Mouse (Mus musculus) forebrain, embryonic 16.5 days (tissue): ENCODE measurements around the gene Adgre1. TPM values are rescaled to one million over a fixed set of nuclear protein-coding genes. Genes with fewer than 3 reads are reported as not detected.
A peak's percentile ranks its signal among the peaks of the same experiment; 100 is the strongest.
"Not testable (repeated sequence)": the region's sequence is repeated elsewhere in the genome, so short reads cannot be mapped to it uniquely, and the experiment has no call there.

ENCODE experiments used
- ATAC-seq: fragments of 200-750 bp; cut with Nextera tagmentation; 2 replicates; pipeline ENCODE4 v1.8.0; 2017; ENCODE audit warnings: mild to moderate bottlenecking, moderate library complexity
- H3K27ac ChIP-seq: fragments of 300-500 bp; sonication (generic); 2 replicates; pipeline ENCODE4 v1.5.1; 2014; ENCODE audit warnings: low read length, control low read depth
- H3K27me3 ChIP-seq: fragments of 300-500 bp; sonication (generic); replicated peaks from 2 replicates; pipeline ENCODE4 v1.6.1; 2014; ENCODE audit warnings: low read length; ENCODE audit not compliant: control insufficient read depth, insufficient read depth
- H3K36me3 ChIP-seq: fragments of 300-500 bp; sonication (generic); 2 replicates; pipeline ENCODE4 v1.6.1; 2014; ENCODE audit not compliant: control insufficient read depth, insufficient read depth
- H3K4me1 ChIP-seq: fragments of 300-500 bp; sonication (generic); replicated peaks from 2 replicates; pipeline ENCODE4 v1.6.1; 2014; ENCODE audit warnings: low read length; ENCODE audit not compliant: control insufficient read depth, insufficient read depth
- H3K4me2 ChIP-seq: fragments of 300-500 bp; sonication (generic); 2 replicates; pipeline ENCODE4 v1.6.1; 2014; ENCODE audit warnings: mild to moderate bottlenecking, low read length, control low read depth
- H3K4me3 ChIP-seq: fragments of 300-500 bp; sonication (generic); replicated peaks from 2 replicates; pipeline ENCODE4 v1.5.1; 2014; ENCODE audit warnings: mild to moderate bottlenecking, low read length, control low read depth
- H3K9ac ChIP-seq: fragments of 300-500 bp; sonication (generic); replicated peaks from 2 replicates; pipeline ENCODE4 v1.6.1; 2014; ENCODE audit warnings: low read depth, low read length, control low read depth
- H3K9me3 ChIP-seq: fragments of 300-500 bp; sonication (generic); 2 replicates; pipeline ENCODE4 v1.6.1; 2016; ENCODE audit warnings: low read length; ENCODE audit not compliant: control insufficient read depth
- WGBS: fragments of 180-500 bp; shearing (Covaris S2); extraction: QIAGEN DNeasy Blood & Tissue Kit; methylation state at CpG from one replicate; pipeline ENCODE4 v1.1.7; 2014; 5-methylcytosine and 5-hydroxymethylcytosine counted together
- polyA plus RNA-seq: library from polyadenylated mRNA; unstranded; fragments of >200 nt; fragmentation: Nextera tagmentation; extraction: Ambion mirVana; gene quantifications from 2 replicates; pipeline ENCODE4 v1.2.1, GENCODE M21; 2015

Adgre1 gene
- 3.0 and 3.6 TPM in 2 replicates for polyA plus RNA-seq

DNA sequence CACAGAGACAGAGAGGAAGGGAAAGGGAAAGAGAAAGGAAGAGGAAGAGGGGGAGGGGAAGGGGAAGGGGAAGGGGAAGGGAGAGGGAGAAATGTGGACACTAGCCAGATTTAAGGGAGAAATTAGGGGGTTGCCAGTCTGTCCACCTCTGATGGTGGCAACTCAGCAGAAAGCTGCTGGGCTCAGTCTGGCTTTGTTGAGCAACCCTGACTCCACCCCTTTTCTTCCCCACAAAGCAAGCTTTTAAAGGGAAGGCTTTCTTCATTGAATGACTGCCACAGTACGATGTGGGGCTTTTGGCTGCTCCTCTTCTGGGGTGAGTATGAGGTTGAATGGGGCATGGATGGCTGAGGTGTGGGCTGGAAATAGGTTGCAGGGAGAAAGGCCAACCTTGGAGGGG, at the start of gene Adgre1:
TSS of gene Adgre1 (plus strand) at position 251 of the 400 bp plus-strand sequence.
- no peak within 1 kb of the TSS for H3K4me3 ChIP-seq
- no peak for ATAC-seq
- no peak within 1 kb of the TSS for H3K27ac ChIP-seq
- no peaks in the 10 kb centered on the region for H3K27me3 ChIP-seq
- no peaks in the 10 kb centered on the region for H3K4me1 ChIP-seq
- no peaks in the 10 kb centered on the region for H3K36me3 ChIP-seq
- H3K9ac ChIP-seq: no peak within 1 kb of the TSS
- 5% methylated on average over 1 of the region's 1 CpGs for WGBS
- no peak within 1 kb of the TSS for H3K4me2 ChIP-seq
- no peaks in the 10 kb centered on the region for H3K9me3 ChIP-seq

DNA sequence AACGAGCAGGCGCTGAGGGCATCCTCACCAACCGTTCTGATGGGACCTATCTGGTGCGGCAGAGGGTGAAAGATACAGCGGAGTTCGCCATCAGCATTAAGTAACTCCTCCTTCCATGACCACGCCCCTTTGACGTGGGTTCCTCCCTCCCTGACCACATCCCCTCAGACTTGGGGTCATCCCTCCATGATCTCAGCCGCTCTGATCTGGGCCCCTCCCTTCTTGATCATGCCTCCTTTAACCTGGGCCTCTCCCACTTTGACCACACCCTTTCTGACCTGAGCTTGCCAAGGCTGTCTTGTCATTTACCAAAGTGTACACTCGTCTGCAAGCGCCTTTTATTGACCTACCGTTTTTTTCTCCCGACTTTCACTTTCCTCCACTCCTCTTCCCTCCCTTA, 46.7 kb upstream of the Adgre1 start:
- ATAC-seq: no peak
- Histone ChIP-seq H3K4me1 (no peaks in the 10 kb centered on the region), H3K4me2 (no peak overlapping the region), H3K27me3 (no peaks in the 10 kb centered on the region), H3K27ac (no peak overlapping the region), H3K36me3 (no peaks in the 10 kb centered on the region), H3K9me3 (no peaks in the 10 kb centered on the region), H3K4me3 (no peak overlapping the region), H3K9ac (no peak overlapping the region)
- 43% methylated on average over 13 of the region's 13 CpGs for WGBS

DNA sequence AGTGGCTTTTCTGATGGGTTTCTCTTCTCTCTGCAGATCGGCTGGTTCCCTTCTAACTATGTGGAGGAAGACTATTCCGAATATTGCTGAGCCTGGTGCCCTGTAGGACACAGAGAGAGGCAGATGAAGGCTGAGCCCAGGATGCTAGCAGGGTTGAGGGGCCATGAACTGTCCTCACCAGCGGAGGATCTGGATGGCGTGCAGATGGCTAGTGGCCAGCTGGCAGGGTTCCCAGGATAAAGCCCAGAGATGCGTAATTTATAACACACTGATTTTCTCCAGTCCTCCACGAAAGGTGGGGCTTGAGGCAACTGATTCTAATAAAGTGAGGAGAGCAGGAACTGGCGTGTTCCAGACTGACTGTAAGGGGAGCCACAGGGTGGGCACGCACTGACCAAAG, 30.9 kb upstream of the Adgre1 start:
- 48% methylated on average over 8 of the region's 8 CpGs for WGBS
- no peaks in the 10 kb centered on the region for H3K36me3 ChIP-seq
- no peak overlapping the region for H3K27ac ChIP-seq
- no peaks in the 10 kb centered on the region for H3K4me1 ChIP-seq
- H3K4me3 ChIP-seq: no peak overlapping the region
- no peak overlapping the region for H3K9ac ChIP-seq
- H3K9me3 ChIP-seq: no peaks in the 10 kb centered on the region
- no peak for ATAC-seq
- no peaks in the 10 kb centered on the region for H3K27me3 ChIP-seq
- no peak overlapping the region for H3K4me2 ChIP-seq

DNA sequence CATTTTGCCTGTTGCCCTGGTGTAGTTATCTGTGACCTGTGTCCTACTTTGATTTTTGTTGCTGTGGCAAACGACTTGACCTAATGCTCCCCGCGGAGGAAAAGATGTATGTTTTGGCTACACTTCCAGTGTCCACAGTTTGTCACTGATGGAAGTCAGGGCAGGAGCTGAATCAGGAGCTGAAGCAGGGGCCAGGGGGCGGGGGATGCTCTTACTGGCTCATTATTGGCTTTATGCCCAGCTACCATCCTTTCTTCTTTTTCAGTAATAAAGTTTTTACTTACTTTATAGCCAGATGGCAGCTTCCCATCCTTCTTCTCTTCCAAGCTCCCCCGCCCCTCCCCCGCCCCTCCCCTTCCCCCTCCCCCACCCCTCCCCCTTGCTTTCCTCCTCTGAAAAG, 29.5 kb upstream of the Adgre1 start:
- no peak overlapping the region for H3K27ac ChIP-seq
- no peaks in the 10 kb centered on the region for H3K36me3 ChIP-seq
- H3K9ac ChIP-seq: no peak overlapping the region
- no peaks in the 10 kb centered on the region for H3K4me1 ChIP-seq
- 49% methylated on average over 5 of the region's 6 CpGs for WGBS
- no peak overlapping the region for H3K4me3 ChIP-seq
- ATAC-seq: no peak
- H3K27me3 ChIP-seq: no peaks in the 10 kb centered on the region
- H3K4me2 ChIP-seq: no peak overlapping the region
- no peaks in the 10 kb centered on the region for H3K9me3 ChIP-seq

DNA sequence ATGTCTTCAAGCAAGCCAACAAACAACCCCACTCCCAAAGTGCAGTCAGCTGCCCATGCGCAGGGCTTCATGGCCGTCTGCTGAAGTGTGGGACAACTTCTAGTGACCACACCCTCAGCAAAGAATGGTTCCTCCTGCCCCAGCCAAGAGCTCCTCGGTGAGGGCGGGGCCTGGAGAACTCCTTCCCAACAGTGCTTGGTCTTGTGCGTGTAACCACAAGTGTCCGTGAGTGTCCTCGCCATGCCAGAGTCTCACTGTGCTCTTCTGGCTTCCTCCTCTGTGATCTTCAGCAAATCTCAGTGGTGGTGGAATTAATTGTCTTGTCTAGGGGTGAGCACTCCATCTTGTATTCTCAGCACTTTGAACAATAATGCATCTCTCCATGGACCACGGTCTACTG, 27.5 kb upstream of the Adgre1 start:
- Histone ChIP-seq H3K4me3 (no peak overlapping the region), H3K4me2 (no peak overlapping the region), H3K4me1 (no peaks in the 10 kb centered on the region), H3K9me3 (no peaks in the 10 kb centered on the region), H3K27me3 (no peaks in the 10 kb centered on the region), H3K27ac (no peak overlapping the region), H3K9ac (no peak overlapping the region), H3K36me3 (no peaks in the 10 kb centered on the region)
- 96% methylated on average over 8 of the region's 8 CpGs for whole genome bisulfite sequencing
- ATAC-seq: no peak

DNA sequence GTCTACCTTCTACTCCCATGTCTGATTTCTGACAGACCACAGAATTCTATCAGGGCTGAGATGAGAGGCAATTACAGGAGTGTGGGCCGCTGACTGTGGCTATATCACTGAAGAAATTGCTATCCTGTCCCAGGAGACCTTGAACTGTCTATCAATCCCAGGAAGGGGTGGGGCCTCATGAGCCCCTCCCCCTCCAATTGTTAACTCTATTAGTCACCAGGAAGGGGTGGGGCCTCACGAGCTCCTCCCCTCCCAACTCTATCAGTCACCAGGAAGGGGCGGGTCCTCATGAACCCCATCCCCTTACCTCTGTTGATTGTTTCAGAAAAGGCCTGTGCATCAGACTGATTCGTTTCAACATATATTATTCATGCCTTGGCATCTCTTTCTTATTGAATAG, 26.2 kb upstream of the Adgre1 start:
- no peak overlapping the region for H3K4me2 ChIP-seq
- no peak for ATAC-seq
- no peak overlapping the region for H3K4me3 ChIP-seq
- H3K27me3 ChIP-seq: no peaks in the 10 kb centered on the region
- no peaks in the 10 kb centered on the region for H3K9me3 ChIP-seq
- H3K27ac ChIP-seq: no peak overlapping the region
- no peaks in the 10 kb centered on the region for H3K4me1 ChIP-seq
- WGBS: 85% methylated on average over 4 of the region's 4 CpGs
- H3K36me3 ChIP-seq: no peaks in the 10 kb centered on the region
- H3K9ac ChIP-seq: no peak overlapping the region

DNA sequence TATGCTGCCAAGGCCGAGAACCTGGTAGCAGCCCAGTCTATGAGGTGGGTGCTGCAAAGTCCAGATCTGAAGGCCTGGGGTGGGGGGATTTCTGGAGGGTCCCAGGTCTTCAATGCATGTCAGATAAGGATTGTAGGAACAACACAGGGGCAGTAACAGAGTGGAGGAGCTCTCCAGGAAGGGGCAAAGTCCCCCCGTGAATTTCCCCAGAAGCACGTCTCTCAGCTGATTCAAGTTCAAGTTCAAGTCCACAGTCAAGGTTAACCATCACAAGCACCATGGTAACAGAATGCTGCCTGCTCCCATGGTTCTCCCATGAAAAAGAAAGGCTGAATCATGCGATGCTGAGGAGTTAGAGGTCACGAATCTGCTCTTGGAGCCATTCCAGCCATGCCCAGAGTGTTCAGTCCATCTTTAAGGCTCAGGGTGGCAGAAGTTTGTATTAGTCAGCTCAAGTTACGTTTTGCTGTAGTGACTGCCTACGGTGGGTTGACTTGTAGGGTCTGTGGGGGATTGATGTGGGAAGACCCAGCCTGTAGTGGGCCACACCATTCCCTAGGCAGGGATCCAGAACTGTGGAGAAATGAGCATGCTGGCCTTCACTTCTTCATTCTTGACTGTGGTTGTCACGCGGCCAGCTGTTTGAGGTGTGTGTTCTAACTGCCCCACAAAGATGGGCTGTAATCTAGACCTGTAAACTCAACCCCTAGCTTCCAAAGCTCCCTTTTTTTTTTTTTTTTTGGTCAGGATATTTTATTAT, 24.3 kb upstream of the Adgre1 start:
- H3K9ac ChIP-seq: no peak overlapping the region

DNA sequence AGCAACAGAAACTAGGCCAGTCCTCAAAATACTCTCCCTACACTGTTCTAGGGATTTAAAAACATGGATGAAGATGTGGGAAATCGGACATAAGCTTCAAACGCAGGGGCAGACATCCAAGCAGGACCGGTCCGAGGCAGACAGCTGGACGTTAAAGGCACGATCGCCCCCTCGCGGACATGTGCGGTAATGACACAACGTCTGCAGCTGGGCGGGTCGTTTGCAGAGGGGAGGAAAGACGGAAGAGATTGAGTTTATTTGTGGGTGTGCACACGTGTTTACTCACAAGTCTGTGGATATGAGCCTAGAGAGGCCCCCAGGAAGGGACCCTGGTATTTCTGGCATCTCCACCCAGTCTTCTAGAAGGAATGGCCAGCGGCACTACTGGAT, 23.7 kb upstream of the Adgre1 start:
- Histone ChIP-seq H3K27ac (no peak overlapping the region), H3K9ac (no peak overlapping the region), H3K4me3 (no peak overlapping the region), H3K27me3 (no peaks in the 10 kb centered on the region), H3K4me2 (no peak overlapping the region), H3K4me1 (no peaks in the 10 kb centered on the region), H3K36me3 (no peaks in the 10 kb centered on the region), H3K9me3 (no peaks in the 10 kb centered on the region)
- WGBS: 7% methylated on average over 16 of the region's 16 CpGs
- peak; percentile 36 for ATAC-seq

More for the DNA sequence above, 24.3 kb upstream of the Adgre1 start:
- no peaks in the 10 kb centered on the region for H3K27me3 ChIP-seq
- no peak overlapping the region for H3K27ac ChIP-seq
- no peak overlapping the region for H3K4me2 ChIP-seq
- WGBS: 74% methylated on average over 9 of the region's 9 CpGs
- H3K36me3 ChIP-seq: no peaks in the 10 kb centered on the region
- no peak overlapping the region for H3K4me3 ChIP-seq
- H3K9me3 ChIP-seq: no peaks in the 10 kb centered on the region
- H3K4me1 ChIP-seq: no peaks in the 10 kb centered on the region
- no peak for ATAC-seq

DNA sequence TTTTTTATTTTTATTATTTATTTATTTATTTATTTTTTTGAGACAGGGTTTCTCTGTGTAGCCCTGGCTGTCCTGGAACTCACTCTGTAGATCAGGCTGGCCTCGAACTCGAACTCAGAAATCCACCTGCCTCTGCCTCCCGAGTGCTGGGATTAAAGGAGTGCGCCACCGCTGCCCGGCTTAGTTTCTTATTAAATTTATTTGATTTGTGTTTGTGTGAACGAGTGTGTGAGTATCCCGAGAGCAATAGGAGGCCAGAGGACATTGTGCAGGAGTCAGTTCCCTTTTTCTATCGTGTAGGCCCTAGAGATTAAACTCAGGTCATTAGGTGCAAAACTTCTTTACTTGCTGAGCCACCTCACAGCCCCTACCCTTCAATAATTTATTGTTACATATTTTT, 23.3 kb upstream of the Adgre1 start:
- ATAC-seq: peak; percentile 13
- H3K4me3 ChIP-seq, H3K27ac ChIP-seq, H3K9me3 ChIP-seq, H3K9ac ChIP-seq, H3K27me3 ChIP-seq, H3K4me1 ChIP-seq, H3K36me3 ChIP-seq, H3K4me2 ChIP-seq: not testable (repeated sequence)
- 69% methylated on average over 9 of the region's 9 CpGs for WGBS
